Comparison of ENCODE assay signal across 8 mouse cellular contexts in the genomic region with DNA sequence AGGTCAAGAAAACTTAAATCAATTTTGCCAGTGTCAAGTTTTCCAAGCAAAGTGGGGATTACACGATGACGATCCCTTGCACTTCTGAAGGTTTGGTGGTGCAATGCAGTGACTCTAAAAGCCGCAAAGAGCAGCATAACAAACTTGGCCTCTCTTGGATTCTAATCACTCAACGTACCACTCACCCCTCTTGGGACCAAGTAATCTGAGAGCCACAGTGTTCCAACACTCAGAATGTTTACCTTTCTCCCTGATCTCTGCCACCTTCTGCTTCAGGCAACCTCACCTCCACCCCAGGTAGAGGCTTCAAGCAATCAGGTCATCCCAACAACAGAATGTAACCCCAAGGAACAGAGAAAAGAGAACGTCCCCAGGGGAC. TPM values are rescaled to one million over a fixed set of nuclear protein-coding genes. Genes with fewer than 3 reads are reported as not detected.
DNase-seq lines count a peak whose midpoint lies in the region; ATAC-seq and TF ChIP-seq lines count a peak whose summit lies in the region.

No protein-coding gene starts in this region.

- peak overlapping the region; percentile 78 for H3K4me3 ChIP-seq in heart, embryonic 10.5 days
- peak overlapping the region; percentile 82 to 94 for H3K4me3 ChIP-seq in ES-E14 (ENCODE audit: insufficient read depth in 1 of 2, low read depth in 1 of 2, low read length in 2 of 2, poor library complexity in 1 of 2, severe bottlenecking in 1 of 2)
- H3K4me3 ChIP-seq in forebrain, embryonic 12.5 days (replicated peaks): peak overlapping the region; percentile 63
- peak overlapping the region; percentile 87 for H3K4me3 ChIP-seq in liver, embryonic 11.5 days (ENCODE audit: low read depth, low read length)
- peak overlapping the region; percentile 79 for H3K4me3 ChIP-seq in stomach, postnatal 0 days (ENCODE audit: low read depth, low read length)

- no peak for TF ChIP-seq CTCF in stomach, postnatal 0 days (IDR thresholded peaks at IDR 0.05; ENCODE audit: low read depth)

- in situ Hi-C loops in ES-E14 (cut with MboI; ENCODE audit: low sequenced_read_pairs in 2 of 2, unreplicated experiment in 2 of 2): no loop called here

- peaks cover 15% of the 10 kb centered on the region; the same call in 1 of the 2 replicates for H3K4me1 ChIP-seq in heart, embryonic 10.5 days
- H3K4me1 ChIP-seq in ES-E14 (ENCODE audit: control insufficient read depth in 2 of 2, insufficient read depth in 2 of 2, low read length in 2 of 2, poor library complexity in 1 of 2): peaks cover 0 to 2% of the 10 kb centered on the region in 2 experiments; a peak in 1 of 4 replicates
- H3K4me1 ChIP-seq in forebrain, embryonic 12.5 days: peaks cover 19% of the 10 kb centered on the region
- H3K4me1 ChIP-seq in liver, embryonic 11.5 days (replicated peaks; ENCODE audit: control insufficient read depth, insufficient read depth, low read length): peaks cover 6% of the 10 kb centered on the region
- H3K4me1 ChIP-seq in stomach, postnatal 0 days (replicated peaks; ENCODE audit: control insufficient read depth, insufficient read depth): no peaks in the 10 kb centered on the region; the same call in 1 of the 2 replicates

- no peak for DNase-seq in heart, embryonic 10.5 days (ENCODE audit: low spot score)
- DNase-seq in heart, adult 8-10 months (ENCODE audit: low spot score): no peak
- no peak for DNase-seq in ES-E14 (ENCODE audit: low read depth, low spot score)
- DNase-seq in liver, embryonic 11.5 days (ENCODE audit: low spot score): no peak
- DNase-seq in stomach, postnatal 0 days (ENCODE audit: low spot score): no peak
- DNase-seq in urinary bladder, postnatal 10 days (ENCODE audit: low spot score): no peak
- DNase-seq in thymus, postnatal 4 days: no peak

- under 1% methylated on average over 5 of the region's 5 CpGs for WGBS in heart, embryonic 10.5 days
- WGBS in forebrain, embryonic 12.5 days: 4% methylated on average over 5 of the region's 5 CpGs
- WGBS in liver, embryonic 11.5 days: under 1% methylated on average over 5 of the region's 5 CpGs
- 1% methylated on average over 5 of the region's 5 CpGs for WGBS in stomach, postnatal 0 days

- H3K9me3 ChIP-seq in heart, embryonic 10.5 days: no peaks in the 10 kb centered on the region
- H3K9me3 ChIP-seq in ES-E14 (ENCODE audit: control insufficient read depth, insufficient read depth, low read depth, low read length): no peaks in the 10 kb centered on the region
- H3K9me3 ChIP-seq in forebrain, embryonic 12.5 days: no peaks in the 10 kb centered on the region
- no peaks in the 10 kb centered on the region for H3K9me3 ChIP-seq in liver, embryonic 11.5 days (ENCODE audit: control insufficient read depth, low read length)
- H3K9me3 ChIP-seq in stomach, postnatal 0 days (ENCODE audit: control insufficient read depth, low read length): no peaks in the 10 kb centered on the region

- peaks cover 37% of the 10 kb centered on the region for H3K36me3 ChIP-seq in heart, embryonic 10.5 days
- H3K36me3 ChIP-seq in ES-E14 (ENCODE audit: control insufficient read depth, insufficient read depth, low read length, poor library complexity, severe bottlenecking): peaks cover 5% of the 10 kb centered on the region
- peaks cover 21% of the 10 kb centered on the region for H3K36me3 ChIP-seq in forebrain, embryonic 12.5 days (replicated peaks)
- peaks cover 10% of the 10 kb centered on the region; the same call in 1 of the 2 replicates for H3K36me3 ChIP-seq in liver, embryonic 11.5 days (ENCODE audit: control insufficient read depth, insufficient read depth, low read length)
- H3K36me3 ChIP-seq in stomach, postnatal 0 days (ENCODE audit: control insufficient read depth, insufficient read depth, low read length): no peaks in the 10 kb centered on the region; the same call in 1 of the 2 replicates

- peak overlapping the region; percentile 55 for H3K4me2 ChIP-seq in forebrain, embryonic 12.5 days
- peak overlapping the region; percentile 86 for H3K4me2 ChIP-seq in liver, embryonic 11.5 days
- H3K4me2 ChIP-seq in stomach, postnatal 0 days (replicated peaks; ENCODE audit: low read depth): peak overlapping the region; percentile 70

- peak overlapping the region; percentile 97 for H3K9ac ChIP-seq in ES-E14 (ENCODE audit: insufficient read depth, low read depth, low read length, poor library complexity, severe bottlenecking)
- peak overlapping the region; percentile 83 for H3K9ac ChIP-seq in forebrain, embryonic 12.5 days
- H3K9ac ChIP-seq in liver, embryonic 11.5 days (ENCODE audit: low read depth, low read length): peak overlapping the region; percentile 88
- H3K9ac ChIP-seq in stomach, postnatal 0 days (ENCODE audit: low read length): peak overlapping the region; percentile 95

- H3K27ac ChIP-seq in heart, embryonic 10.5 days: peak overlapping the region; percentile 91
- peak overlapping the region; percentile 45; the same call in 1 of the 2 replicates for H3K27ac ChIP-seq in ES-E14 (ENCODE audit: insufficient read depth, low read depth, low read length, poor library complexity, severe bottlenecking)
- H3K27ac ChIP-seq in forebrain, embryonic 12.5 days: peak overlapping the region; percentile 61; the same call in 1 of the 2 replicates
- peak overlapping the region; percentile 48; the same call in 1 of the 2 replicates for H3K27ac ChIP-seq in liver, embryonic 11.5 days (ENCODE audit: low read depth, low read length)
- H3K27ac ChIP-seq in stomach, postnatal 0 days (replicated peaks): peak overlapping the region; percentile 92

- TF ChIP-seq EP300 in stomach, postnatal 0 days (optimal IDR thresholded peaks at IDR 0.05): no peak

- no peaks in the 10 kb centered on the region for H3K27me3 ChIP-seq in heart, embryonic 10.5 days (ENCODE audit: insufficient read depth, poor library complexity, severe bottlenecking)
- no peaks in the 10 kb centered on the region for H3K27me3 ChIP-seq in forebrain, embryonic 12.5 days
- no peaks in the 10 kb centered on the region for H3K27me3 ChIP-seq in liver, embryonic 11.5 days (replicated peaks; ENCODE audit: control insufficient read depth, insufficient read depth, low read length)
- no peaks in the 10 kb centered on the region for H3K27me3 ChIP-seq in stomach, postnatal 0 days (ENCODE audit: control insufficient read depth, insufficient read depth, low read length)

- peak; percentile 22; the same call in 1 of the 2 replicates for ATAC-seq in forebrain, embryonic 12.5 days (ENCODE audit: low FRiP score)
- ATAC-seq in liver, embryonic 11.5 days (replicated peaks; ENCODE audit: low FRiP score): peak; percentile 53
- peak; percentile 53 for ATAC-seq in stomach, postnatal 0 days (ENCODE audit: low FRiP score, low TSS enrichment)

TF ChIP-seq in ES-E14, 5 proteins besides CTCF, POLR2A, EP300 and RAD21:
- TF ChIP-seq ZNF384 (IDR thresholded peaks at IDR 0.05; ENCODE audit: low read depth, low read length): no peak
- no peak for TF ChIP-seq MAFK (IDR thresholded peaks at IDR 0.05; ENCODE audit: insufficient read depth, low read depth, low read length)
- no peak for TF ChIP-seq ZC3H11A (IDR thresholded peaks at IDR 0.05; ENCODE audit: borderline replicate concordance, low read depth, low read length)
- TF ChIP-seq HCFC1 (IDR thresholded peaks at IDR 0.05; ENCODE audit: borderline replicate concordance, insufficient read depth, low read length): no peak
- no peak for TF ChIP-seq CHD2 (IDR thresholded peaks at IDR 0.05; ENCODE audit: low read depth, low read length)

RNA-seq across cellular contexts. Expression of gene Ndufa4, which starts 0.4 kb away (rescaled TPM):
- polyA plus RNA-seq in heart, embryonic 10.5 days (2016; fragmentation: Nextera tagmentation; extraction: Ambion mirVana): 1,053 and 1,373 TPM in 2 replicates
- total RNA-seq in heart, adult 8-10 months (2022): 1,000 to 10,000 TPM; 2,945 to 3,498 (median 3,141) TPM
- 675 and 766 TPM in 2 replicates for total RNA-seq in ES-E14 (2012; rRNA removed)
- 705 and 733 TPM in 2 replicates for polyA plus RNA-seq in forebrain, embryonic 12.5 days (2016; fragmentation: Nextera tagmentation; extraction: Ambion mirVana)
- polyA plus RNA-seq in liver, embryonic 11.5 days (2014; fragmentation: Nextera tagmentation; extraction: Ambion mirVana): 761 and 792 TPM in 2 replicates
- 1,446 and 1,474 TPM in 2 replicates for polyA plus RNA-seq in stomach, postnatal 0 days (2015; fragmentation: Nextera tagmentation; extraction: Ambion mirVana)

RNA-seq across cellular contexts. Expression of gene Phf14, which starts 0.7 kb away (rescaled TPM):
- 42.1 and 48.5 TPM in 2 replicates for polyA plus RNA-seq in heart, embryonic 10.5 days (2016; fragmentation: Nextera tagmentation; extraction: Ambion mirVana)
- total RNA-seq in heart, adult 8-10 months (2022): 10 to 100 TPM; 33.1 to 48.5 (median 44.7) TPM
- 16.1 and 22.6 TPM in 2 replicates for total RNA-seq in ES-E14 (2012; rRNA removed)
- 103 and 127 TPM in 2 replicates for polyA plus RNA-seq in forebrain, embryonic 12.5 days (2016; fragmentation: Nextera tagmentation; extraction: Ambion mirVana)
- 42.2 and 46.5 TPM in 2 replicates for polyA plus RNA-seq in liver, embryonic 11.5 days (2014; fragmentation: Nextera tagmentation; extraction: Ambion mirVana)
- polyA plus RNA-seq in stomach, postnatal 0 days (2015; fragmentation: Nextera tagmentation; extraction: Ambion mirVana): 55.6 and 58.7 TPM in 2 replicates
